Mouse (Mus musculus) liver, postnatal 0 days (tissue): ENCODE measurements around the gene 5830411N06Rik.

Experiments used
- CTCF ChIP-seq: sonication (generic); IDR thresholded peaks from 2 replicates; pipeline ENCODE4 v1.5.1; 2016; ENCODE audit warnings: antibody characterized with exemption, low read depth
- EP300 ChIP-seq: IDR thresholded peaks from 2 replicates; pipeline ENCODE4 v1.6.1; 2016; ENCODE audit warnings: antibody characterized with exemption, low read depth, mild to moderate bottlenecking

DNA sequence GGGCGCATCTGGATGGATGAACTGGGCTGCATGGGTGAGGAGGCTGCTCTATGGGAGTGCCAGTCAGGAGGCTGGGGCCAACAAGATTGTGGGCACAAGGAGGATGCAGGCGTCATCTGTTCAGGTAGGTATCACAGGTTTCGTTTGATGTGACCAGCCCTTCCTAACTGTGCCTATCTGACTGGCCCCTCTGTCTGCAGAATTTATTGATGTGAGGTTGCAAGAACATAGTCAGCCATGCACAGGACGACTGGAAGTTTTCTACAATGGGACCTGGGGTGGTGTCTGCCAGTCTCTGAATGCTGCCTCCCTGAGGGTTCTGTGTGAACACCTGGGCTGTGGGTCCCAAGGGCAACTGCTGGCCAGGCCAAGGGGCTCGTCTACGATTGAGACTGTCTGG is 49.8 kb downstream of the 5830411N06Rik start:
- TF ChIP-seq CTCF (no peak), EP300 (no peak)
